Mouse (Mus musculus): ENCODE results near the gene Tmem190. TPM values are rescaled to one million over a fixed set of nuclear protein-coding genes. Genes with fewer than 3 reads are reported as not detected.

The Tmem190 gene
- not detected in 2 replicates for polyA plus RNA-seq (2012; rRNA removed)

GRCm38 (mm10) chr7:4782759-4783158, at the start of gene Tmem190, which contains the start of gene Il11:
Gene Tmem190, plus strand, starts transcription at chr7:4782937.
Gene Il11, minus strand, starts transcription at chr7:4782859.
- no peak for DNase-seq
- no peaks in the 10 kb centered on the region; the same call in 1 of the 2 replicates for H3K27me3 ChIP-seq (ENCODE audit: control insufficient read depth, insufficient read depth, low read length)
- WGBS, result 86% methylated on average over 2 of the region's 2 CpGs
- H3K4me3 ChIP-seq (ENCODE audit: control insufficient read depth, insufficient read depth, low read length), result no peak within 1 kb of the TSS
- H3K36me3 ChIP-seq (ENCODE audit: control insufficient read depth, insufficient read depth, low read length), result no peaks in the 10 kb centered on the region
- TF ChIP-seq CTCF (IDR thresholded peaks at IDR 0.05; ENCODE audit: borderline replicate concordance, control insufficient read depth, extremely low read depth, insufficient read depth, low read length, poor library complexity) (no peak), POLR2A (IDR thresholded peaks at IDR 0.05; ENCODE audit: control insufficient read depth, extremely low read depth, insufficient read depth, low read length, poor library complexity) (no peak)
- no peak within 1 kb of the TSS for H3K27ac ChIP-seq (ENCODE audit: control insufficient read depth, insufficient read depth, low read length)
- no peaks in the 10 kb centered on the region for H3K4me1 ChIP-seq (replicated peaks; ENCODE audit: control insufficient read depth, insufficient read depth, low read length)

GRCm38 (mm10) chr7:4732968-4733392, 49.8 kb upstream of the Tmem190 start:
- 92% methylated on average over 6 of the region's 6 CpGs for WGBS

GRCm38 (mm10) chr7:4739041-4739543, 43.6 kb upstream of the Tmem190 start:
- WGBS, result 56% methylated on average over 10 of the region's 10 CpGs
- DNase-seq, result no peak
- H3K36me3 ChIP-seq (ENCODE audit: control insufficient read depth, insufficient read depth, low read length), result no peaks in the 10 kb centered on the region
- H3K27me3 ChIP-seq (ENCODE audit: control insufficient read depth, insufficient read depth, low read length), result no peaks in the 10 kb centered on the region
- H3K27ac ChIP-seq (ENCODE audit: control insufficient read depth, insufficient read depth, low read length), result peak overlapping the region; percentile 32; the same call in 1 of the 2 replicates
- H3K4me1 ChIP-seq (replicated peaks; ENCODE audit: control insufficient read depth, insufficient read depth, low read length), result peaks cover 16% of the 10 kb centered on the region
- H3K4me3 ChIP-seq (ENCODE audit: control insufficient read depth, insufficient read depth, low read length), result peak overlapping the region; percentile 31
- TF ChIP-seq POLR2A (IDR thresholded peaks at IDR 0.05; ENCODE audit: control insufficient read depth, extremely low read depth, insufficient read depth, low read length, poor library complexity), result no peak
- no peak for TF ChIP-seq CTCF (IDR thresholded peaks at IDR 0.05; ENCODE audit: borderline replicate concordance, control insufficient read depth, extremely low read depth, insufficient read depth, low read length, poor library complexity)

More at GRCm38 (mm10) chr7:4732968-4733392, 49.8 kb upstream of the Tmem190 start:
- Histone ChIP-seq H3K4me3 (ENCODE audit: control insufficient read depth, insufficient read depth, low read length) (no peak overlapping the region), H3K27me3 (ENCODE audit: control insufficient read depth, insufficient read depth, low read length) (no peaks in the 10 kb centered on the region), H3K36me3 (ENCODE audit: control insufficient read depth, insufficient read depth, low read length) (no peaks in the 10 kb centered on the region), H3K4me1 (replicated peaks; ENCODE audit: control insufficient read depth, insufficient read depth, low read length) (no peaks in the 10 kb centered on the region), H3K27ac (ENCODE audit: control insufficient read depth, insufficient read depth, low read length) (no peak overlapping the region)
- DNase-seq, result no peak
- TF ChIP-seq POLR2A (IDR thresholded peaks at IDR 0.05; ENCODE audit: control insufficient read depth, extremely low read depth, insufficient read depth, low read length, poor library complexity), result no peak
- no peak for TF ChIP-seq CTCF (IDR thresholded peaks at IDR 0.05; ENCODE audit: borderline replicate concordance, control insufficient read depth, extremely low read depth, insufficient read depth, low read length, poor library complexity)

GRCm38 (mm10) chr7:4739544-4740275, 43.0 kb upstream of the Tmem190 start, which contains the start of gene Kmt5c:
Gene Kmt5c, plus strand, starts transcription at chr7:4740115.
- TF ChIP-seq POLR2A (IDR thresholded peaks at IDR 0.05; ENCODE audit: control insufficient read depth, extremely low read depth, insufficient read depth, low read length, poor library complexity) (peak; percentile 90), CTCF (IDR thresholded peaks at IDR 0.05; ENCODE audit: borderline replicate concordance, control insufficient read depth, extremely low read depth, insufficient read depth, low read length, poor library complexity) (peak; percentile 41; the same call in 1 of the 2 replicates)
- peak within 1 kb of the TSS; percentile 83 for H3K4me3 ChIP-seq (ENCODE audit: control insufficient read depth, insufficient read depth, low read length)
- no peaks in the 10 kb centered on the region for H3K36me3 ChIP-seq (ENCODE audit: control insufficient read depth, insufficient read depth, low read length)
- under 1% methylated on average over 40 of the region's 44 CpGs for WGBS
- H3K27ac ChIP-seq (ENCODE audit: control insufficient read depth, insufficient read depth, low read length), result peak within 1 kb of the TSS; percentile 52; the same call in 1 of the 2 replicates
- peaks cover 16% of the 10 kb centered on the region for H3K4me1 ChIP-seq (replicated peaks; ENCODE audit: control insufficient read depth, insufficient read depth, low read length)
- H3K27me3 ChIP-seq (ENCODE audit: control insufficient read depth, insufficient read depth, low read length), result no peaks in the 10 kb centered on the region
- DNase-seq, result peak; percentile 97

GRCm38 (mm10) chr7:4740309-4740727, 42.4 kb upstream of the Tmem190 start:
- DNase-seq, result no peak
- peaks cover 16% of the 10 kb centered on the region for H3K4me1 ChIP-seq (replicated peaks; ENCODE audit: control insufficient read depth, insufficient read depth, low read length)
- H3K36me3 ChIP-seq (ENCODE audit: control insufficient read depth, insufficient read depth, low read length), result no peaks in the 10 kb centered on the region
- H3K27me3 ChIP-seq (ENCODE audit: control insufficient read depth, insufficient read depth, low read length), result no peaks in the 10 kb centered on the region
- H3K4me3 ChIP-seq (ENCODE audit: control insufficient read depth, insufficient read depth, low read length), result peak overlapping the region; percentile 83
- TF ChIP-seq POLR2A (IDR thresholded peaks at IDR 0.05; ENCODE audit: control insufficient read depth, extremely low read depth, insufficient read depth, low read length, poor library complexity) (no peak), CTCF (IDR thresholded peaks at IDR 0.05; ENCODE audit: borderline replicate concordance, control insufficient read depth, extremely low read depth, insufficient read depth, low read length, poor library complexity) (no peak)
- H3K27ac ChIP-seq (ENCODE audit: control insufficient read depth, insufficient read depth, low read length), result peak overlapping the region; percentile 52; the same call in 1 of the 2 replicates
- WGBS, result under 1% methylated on average over 14 of the region's 14 CpGs

GRCm38 (mm10) chr7:4741151-4741550, 41.6 kb upstream of the Tmem190 start:
- Histone ChIP-seq H3K36me3 (ENCODE audit: control insufficient read depth, insufficient read depth, low read length) (no peaks in the 10 kb centered on the region), H3K4me3 (ENCODE audit: control insufficient read depth, insufficient read depth, low read length) (peak overlapping the region; percentile 83), H3K4me1 (replicated peaks; ENCODE audit: control insufficient read depth, insufficient read depth, low read length) (peaks cover 16% of the 10 kb centered on the region), H3K27ac (ENCODE audit: control insufficient read depth, insufficient read depth, low read length) (no peak overlapping the region), H3K27me3 (ENCODE audit: control insufficient read depth, insufficient read depth, low read length) (no peaks in the 10 kb centered on the region)
- peak; percentile 17 for DNase-seq
- 33% methylated on average over 4 of the region's 4 CpGs for WGBS
- TF ChIP-seq CTCF (IDR thresholded peaks at IDR 0.05; ENCODE audit: borderline replicate concordance, control insufficient read depth, extremely low read depth, insufficient read depth, low read length, poor library complexity) (no peak), POLR2A (IDR thresholded peaks at IDR 0.05; ENCODE audit: control insufficient read depth, extremely low read depth, insufficient read depth, low read length, poor library complexity) (no peak)
